18 mouse cellular contexts compared by ENCODE assay signal in the genomic region with DNA sequence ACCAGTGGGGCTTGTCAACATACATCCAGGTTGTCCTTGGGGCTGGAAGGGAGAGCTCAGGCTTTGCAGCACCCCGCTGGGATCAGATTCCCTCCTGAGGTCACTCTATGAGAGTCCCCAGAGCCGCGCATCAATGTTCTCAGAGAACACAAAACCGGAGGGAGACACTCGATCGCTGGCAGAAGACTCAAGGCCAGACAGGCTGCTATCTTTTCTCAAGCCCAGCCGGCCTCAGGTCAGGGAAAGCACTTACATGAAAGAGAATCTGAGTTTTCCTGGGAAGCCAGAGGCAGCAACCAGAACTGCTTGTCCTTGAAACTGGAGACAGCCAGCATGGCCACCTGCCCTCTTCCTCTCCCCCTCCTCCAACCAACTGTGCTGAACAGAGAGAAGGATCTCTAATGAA. TPM values are rescaled to one million over a fixed set of nuclear protein-coding genes. Genes with fewer than 3 reads are reported as not detected.
DNase-seq lines count a peak whose midpoint lies in the region; ATAC-seq and TF ChIP-seq lines count a peak whose summit lies in the region.
"Had no signal": no experiment of that assay in that cellular context is flagged by ENCODE, and none has a peak within 500 bp of the region (broad histone marks: within the 10 kb centered on the region; RNA-seq: fewer than 3 reads in every experiment).

No protein-coding gene starts in this region.

- peak overlapping the region; percentile 82 for H3K27ac ChIP-seq in gastrocnemius, adult 2 months
- no peak overlapping the region for H3K27ac ChIP-seq in embryonic facial prominence, embryonic 14.5 days (replicated peaks; ENCODE audit: low read depth, low read length)
- H3K27ac ChIP-seq: forebrain, embryonic 12.5 days; hindbrain, postnatal 0 days; limb, embryonic 13.5 days; macrophage had no signal

- H3K4me1 ChIP-seq in embryonic facial prominence, embryonic 14.5 days (ENCODE audit: control insufficient read depth, insufficient read depth, low read length): peaks cover 4% of the 10 kb centered on the region; the same call in 1 of the 2 replicates

- no peak for TF ChIP-seq CTCF in gastrocnemius, adult 2 months (IDR thresholded peaks at IDR 0.05)

- H3K4me2 ChIP-seq in embryonic facial prominence, embryonic 14.5 days (ENCODE audit: low read depth, low read length): no peak overlapping the region
- H3K4me2 ChIP-seq: forebrain, embryonic 12.5 days; limb, embryonic 13.5 days had no signal

- H3K9ac ChIP-seq in embryonic facial prominence, embryonic 14.5 days (ENCODE audit: low read depth, low read length): no peak overlapping the region
- H3K9ac ChIP-seq: forebrain, embryonic 12.5 days; limb, embryonic 13.5 days had no signal

- no peaks in the 10 kb centered on the region for H3K36me3 ChIP-seq in embryonic facial prominence, embryonic 14.5 days (ENCODE audit: control insufficient read depth, insufficient read depth, low read length)
- H3K36me3 ChIP-seq: forebrain, embryonic 12.5 days; limb, embryonic 13.5 days had no signal

- no peaks in the 10 kb centered on the region for H3K27me3 ChIP-seq in embryonic facial prominence, embryonic 14.5 days (replicated peaks; ENCODE audit: control insufficient read depth, insufficient read depth, low read length)
- H3K27me3 ChIP-seq: limb, embryonic 13.5 days had no signal

- DNase-seq in gastrocnemius, adult 2 months: peak; percentile 78
- no peak for DNase-seq in gastrocnemius, postnatal 10 days
- peak; percentile 64 for DNase-seq in ovary, postnatal 36 days (ENCODE audit: low spot score)
- DNase-seq in ovary, postnatal 14 days (ENCODE audit: low spot score): no peak
- DNase-seq in embryonic facial prominence, embryonic 14.5 days (ENCODE audit: low spot score): peak; percentile 10
- no peak for DNase-seq in cerebellum, adult 11-12 months
- no peak for DNase-seq in layer of hippocampus, adult 9-10 months (ENCODE audit: low spot score)
- DNase-seq in spleen, postnatal 10 days (ENCODE audit: low spot score in 2 of 2): no peak
- DNase-seq: cerebellum, adult 11 months; kidney, adult 18-20 months; layer of hippocampus, adult 9-11 months; spleen, adult 18-20 months; thymus, postnatal 25 days had no signal

- no peaks in the 10 kb centered on the region for H3K9me3 ChIP-seq in embryonic facial prominence, embryonic 14.5 days (ENCODE audit: control insufficient read depth, low read length)
- H3K9me3 ChIP-seq: forebrain, embryonic 12.5 days; limb, embryonic 13.5 days had no signal

- peak; percentile 65 for ATAC-seq in embryonic facial prominence, embryonic 14.5 days (ENCODE audit: low read depth)
- ATAC-seq: hindbrain, postnatal 0 days; midbrain, embryonic 16.5 days had no signal

- WGBS in embryonic facial prominence, embryonic 14.5 days: 50% methylated on average over 7 of the region's 7 CpGs

- H3K4me3 ChIP-seq in gastrocnemius, adult 2 months: 0 out of 2 replicates have a peak overlapping the region, but pooled peaks have one; percentile 19
- H3K4me3 ChIP-seq in embryonic facial prominence, embryonic 14.5 days (ENCODE audit: low read depth, low read length): no peak overlapping the region
- H3K4me3 ChIP-seq: forebrain, embryonic 12.5 days; limb, embryonic 13.5 days had no signal

- intact Hi-C loops in gastrocnemius, adult 2 months (cut with DNase I): loop anchor here (2.0 kb wide), 2 partner anchors 43 to 51 kb away; no protein-coding TSS in a partner anchor

RNA-seq across cellular contexts. Expression of a gene that starts 52.5 kb away (rescaled TPM):
- total RNA-seq in gastrocnemius, adult 2 months (2021): 10 to 100 TPM; 70.6 to 96.6 TPM
- 10 to 100 TPM; 69.9 to 72.4 TPM for total RNA-seq in gastrocnemius, postnatal 10 days (2021)
- 33.9 and 36.5 TPM in 2 replicates for polyA plus RNA-seq in embryonic facial prominence, embryonic 14.5 days (2014; fragmentation: Nextera tagmentation; extraction: Ambion mirVana)
- polyA plus RNA-seq: macrophage had no signal

Comparison
In these comparisons a context has a peak if more than half of its experiments do, and no peak if none do; other contexts are left out.
1. DNase-seq: peak in gastrocnemius, adult 2 months (single experiment), ovary, postnatal 36 days (single experiment) and embryonic facial prominence, embryonic 14.5 days (single experiment); none in gastrocnemius, postnatal 10 days (single experiment), ovary, postnatal 14 days (single experiment), cerebellum, adult 11-12 months (single experiment), layer of hippocampus, adult 9-10 months (single experiment) and spleen, postnatal 10 days (0 of 2).